Mouse (Mus musculus) layer of hippocampus, adult 18-20 months (tissue): ENCODE results near the gene Phlpp1. TPM values are rescaled to one million over a fixed set of nuclear protein-coding genes. Genes with fewer than 3 reads are reported as not detected.
"Not testable (repeated sequence)": the region's sequence is repeated elsewhere in the genome, so short reads cannot be mapped to it uniquely, and the experiment has no call there.

Source experiments
- DNase-seq, 2 experiments: peaks; one replicate each; pipeline ENCODE4 v3.0.0; 2022; ENCODE audit warnings: low spot score in 2 of 2
- total RNA-seq, 2 experiments: library from RNA; stranded (reverse); gene quantifications; 2 replicates each; pipeline ENCODE4 v1.2.3; 2021

The Phlpp1 gene
- total RNA-seq, 2 experiments from 2014 or later: 88.3 to 97.0 TPM

- DNase-seq: no peak
Measured at GRCm38 (mm10) chr1:106309394-106310039, 138.0 kb downstream of the Phlpp1 start.

- no peak for DNase-seq
Measured at GRCm38 (mm10) chr1:106310285-106310684, 138.7 kb downstream of the Phlpp1 start.

GRCm38 (mm10) chr1:106311830-106312229 is 140.3 kb downstream of the Phlpp1 start:
- not testable (repeated sequence) for DNase-seq

GRCm38 (mm10) chr1:106314476-106314875 is 142.9 kb downstream of the Phlpp1 start:
- no peak for DNase-seq

- DNase-seq: no peak
Measured at GRCm38 (mm10) chr1:106316641-106317304, 145.2 kb downstream of the Phlpp1 start.

GRCm38 (mm10) chr1:106318341-106318740 is 146.8 kb downstream of the Phlpp1 start:
- DNase-seq: no peak

- no peak for DNase-seq
Measured at GRCm38 (mm10) chr1:106320583-106320982, 149.0 kb downstream of the Phlpp1 start.

- DNase-seq: no peak
Measured at GRCm38 (mm10) chr1:106321432-106322126, 150.0 kb downstream of the Phlpp1 start.

GRCm38 (mm10) chr1:106326691-106327090 is 155.1 kb downstream of the Phlpp1 start:
- DNase-seq: no peak

GRCm38 (mm10) chr1:106342100-106342499 is 170.5 kb downstream of the Phlpp1 start:
- DNase-seq: peak in 1 of 2 experiments; percentile 26

GRCm38 (mm10) chr1:106345265-106345664 is 173.7 kb downstream of the Phlpp1 start:
- DNase-seq: no peak

GRCm38 (mm10) chr1:106346776-106347175 is 175.2 kb downstream of the Phlpp1 start:
- DNase-seq: no peak

- no peak for DNase-seq
Measured at GRCm38 (mm10) chr1:106349116-106349515, 177.6 kb downstream of the Phlpp1 start.

GRCm38 (mm10) chr1:106351512-106351911 is 180.0 kb downstream of the Phlpp1 start:
- no peak for DNase-seq

GRCm38 (mm10) chr1:106352801-106353511 is 181.4 kb downstream of the Phlpp1 start:
- peak in 1 of 2 experiments; percentile 32 for DNase-seq

- DNase-seq: no peak
Measured at GRCm38 (mm10) chr1:106353993-106354392, 182.4 kb downstream of the Phlpp1 start.

GRCm38 (mm10) chr1:106359474-106359873 is 187.9 kb downstream of the Phlpp1 start:
- DNase-seq: no peak

GRCm38 (mm10) chr1:106362841-106363604 is 191.5 kb downstream of the Phlpp1 start:
- no peak for DNase-seq

GRCm38 (mm10) chr1:106369330-106369729 is 197.8 kb downstream of the Phlpp1 start:
- no peak for DNase-seq

- DNase-seq: no peak
Measured at GRCm38 (mm10) chr1:106372446-106372845, 200.9 kb downstream of the Phlpp1 start.

GRCm38 (mm10) chr1:106373656-106374055 is 202.1 kb downstream of the Phlpp1 start:
- DNase-seq: no peak
